Mouse (Mus musculus): Measurements from ENCODE around the gene Rnf19b. TPM values are rescaled to one million over a fixed set of nuclear protein-coding genes. Genes with fewer than 3 reads are reported as not detected.
A peak's percentile ranks its signal among the peaks of the same experiment; 100 is the strongest.

Gene Rnf19b
- polyA plus RNA-seq, 2 experiments from 2014 or later, result 10.2 to 17.1 TPM

GRCm38 (mm10) chr4:129034706-129035660 is 23.1 kb upstream of the Rnf19b start:
- peak; percentile 46 for ATAC-seq

- ATAC-seq, result no peak
Measured at GRCm38 (mm10) chr4:129035851-129036445, 22.1 kb upstream of the Rnf19b start.

- ATAC-seq, result peak; percentile 52
Measured at GRCm38 (mm10) chr4:129047721-129048421, 10.2 kb upstream of the Rnf19b start.

- ATAC-seq, result peak; percentile 33
Measured at GRCm38 (mm10) chr4:129048501-129049305, 9.4 kb upstream of the Rnf19b start.

DNA sequence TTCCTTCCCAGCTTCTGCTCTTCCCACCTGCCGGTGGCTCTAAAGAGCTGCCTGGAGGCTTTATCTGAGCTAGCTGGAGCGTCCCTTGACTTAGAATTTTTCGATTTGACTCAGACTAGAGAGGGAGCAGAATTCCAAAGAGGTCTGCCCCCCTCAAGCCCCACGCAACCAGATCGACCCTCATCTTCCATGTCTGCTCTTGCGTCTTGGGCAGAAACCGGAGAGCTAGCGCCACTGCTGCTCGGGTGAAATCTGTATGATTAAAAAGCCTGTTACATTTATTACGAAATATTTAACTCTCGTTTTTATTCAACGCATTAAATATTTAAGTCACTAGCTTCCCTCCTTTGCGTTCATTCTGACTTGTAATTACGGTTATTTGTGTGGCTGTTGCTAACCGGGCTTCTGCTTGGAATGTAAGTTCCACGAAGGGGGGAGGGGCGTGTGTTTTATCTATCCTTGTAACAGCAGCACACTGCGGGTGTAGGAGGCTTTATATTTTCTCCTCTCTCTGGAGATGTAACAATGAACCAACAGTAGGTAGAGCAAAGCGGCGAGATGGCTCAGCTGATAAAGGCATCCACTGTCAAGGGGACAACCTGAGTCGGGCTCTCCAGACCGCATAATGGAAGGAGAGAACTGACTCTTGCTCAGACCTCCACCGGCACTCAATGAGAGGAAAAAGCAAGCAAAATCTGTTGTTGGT is 8.6 kb upstream of the Rnf19b start:
- ATAC-seq, result peak; percentile 24

DNA sequence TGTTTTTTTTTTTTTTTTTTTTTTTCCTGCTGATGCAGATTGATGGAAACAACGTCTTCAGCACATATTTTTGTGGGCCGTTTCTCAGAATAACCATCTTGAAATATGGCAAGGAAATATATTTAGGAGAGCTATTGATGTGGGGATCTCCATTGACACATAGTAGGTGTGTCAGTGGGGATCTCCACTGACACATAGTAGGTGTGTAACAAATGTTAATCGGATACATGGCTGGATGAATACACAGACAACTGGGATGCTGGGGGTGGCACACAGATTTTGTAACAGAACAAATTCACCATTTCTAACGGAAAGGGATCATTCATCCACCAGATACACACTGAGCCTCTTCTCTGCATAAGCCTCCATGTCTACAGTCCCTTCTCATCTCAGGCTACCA is 7.7 kb upstream of the Rnf19b start:
- no peak for ATAC-seq

- no peak for ATAC-seq
Measured at GRCm38 (mm10) chr4:129050901-129051417, 7.1 kb upstream of the Rnf19b start.

DNA sequence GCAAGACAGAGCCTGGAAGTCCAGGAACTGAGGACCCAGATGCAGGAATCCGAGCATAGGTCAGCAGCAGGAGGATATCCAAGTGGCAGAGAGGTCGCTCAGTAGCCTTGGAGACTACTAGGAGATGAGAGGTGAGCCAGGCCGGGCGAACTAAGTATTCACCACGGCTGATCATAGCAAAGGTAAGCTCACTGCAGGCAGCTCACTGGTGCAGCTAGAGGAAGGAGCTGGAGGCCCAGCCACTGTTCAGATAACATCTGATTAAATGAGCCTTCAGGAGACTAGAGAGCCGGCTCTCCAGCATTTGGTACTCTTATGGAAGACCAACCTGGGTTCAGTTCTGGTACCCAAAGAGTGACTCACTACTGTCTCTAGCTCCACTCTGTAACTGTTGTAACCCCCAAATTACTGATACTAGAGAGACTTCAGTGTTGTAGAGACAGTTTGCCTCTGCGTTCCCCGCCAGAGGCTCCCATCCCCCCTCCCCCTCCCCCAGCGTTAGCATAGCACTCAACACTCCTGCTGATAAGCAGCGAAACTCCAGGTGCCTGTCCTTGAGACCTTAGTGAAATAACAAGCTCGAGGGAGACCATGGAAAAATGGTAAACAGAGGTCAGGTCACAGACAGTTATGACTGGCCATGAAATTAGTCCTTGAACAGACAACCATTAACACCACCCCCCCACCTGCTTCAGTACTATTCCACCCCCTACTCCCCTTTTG is 6.4 kb upstream of the Rnf19b start:
- ATAC-seq, result no peak

DNA sequence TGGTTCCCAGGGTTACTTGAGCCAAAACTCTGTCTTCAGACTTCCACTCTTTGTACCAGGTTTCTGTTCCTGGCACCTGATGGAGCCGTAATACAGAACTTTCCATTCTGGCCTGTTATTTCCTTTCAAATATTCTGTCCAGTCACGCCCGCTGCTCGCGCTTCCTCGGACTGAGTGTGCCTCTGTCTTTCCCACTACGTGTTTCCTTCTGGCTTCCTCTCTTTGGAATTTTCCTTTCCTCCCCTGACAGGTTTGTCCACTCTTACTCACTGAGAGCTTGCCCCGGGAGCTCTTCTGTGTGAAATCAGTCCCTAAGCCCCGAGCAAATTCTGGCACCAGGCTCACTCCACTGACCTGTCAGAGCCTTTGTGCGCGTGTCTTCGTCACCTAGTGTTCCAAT is 3.3 kb upstream of the Rnf19b start:
- ATAC-seq, result no peak

- ATAC-seq, result no peak
Measured at GRCm38 (mm10) chr4:129055562-129055961, 2.5 kb upstream of the Rnf19b start.

DNA sequence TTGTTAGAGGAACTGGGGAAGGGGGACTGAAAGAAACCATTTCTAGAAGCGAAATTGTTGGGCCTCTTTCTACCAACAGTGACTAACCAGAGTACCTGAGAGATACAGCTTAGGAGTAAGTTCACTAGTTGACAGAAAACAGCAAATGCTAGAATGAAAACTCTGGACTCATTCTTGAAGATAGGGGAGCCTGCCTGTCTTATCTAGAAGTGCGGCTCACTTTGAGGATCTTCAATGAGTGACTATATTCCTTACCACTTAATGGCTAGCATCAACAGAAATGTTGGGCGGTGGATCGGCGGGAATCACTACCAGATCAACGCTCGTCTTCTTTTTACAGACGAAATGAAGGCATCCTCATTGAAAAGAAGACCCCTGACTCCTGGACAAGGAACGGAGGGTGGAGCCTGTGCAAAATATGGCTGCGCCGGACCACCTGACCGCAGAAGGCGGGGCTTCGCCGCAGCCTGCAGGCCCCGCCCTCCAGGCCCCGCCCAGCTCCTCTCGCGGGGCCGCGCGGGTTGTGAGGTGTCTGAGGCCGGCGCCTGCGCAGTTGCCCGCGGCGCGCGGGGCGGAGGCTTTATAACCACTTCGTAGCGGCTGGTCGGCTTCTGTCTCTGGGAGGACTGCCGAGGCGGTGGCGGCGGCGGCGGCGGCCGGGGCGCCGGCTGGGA is 401 bp upstream of the Rnf19b start:
- peak; percentile 81 for ATAC-seq

DNA sequence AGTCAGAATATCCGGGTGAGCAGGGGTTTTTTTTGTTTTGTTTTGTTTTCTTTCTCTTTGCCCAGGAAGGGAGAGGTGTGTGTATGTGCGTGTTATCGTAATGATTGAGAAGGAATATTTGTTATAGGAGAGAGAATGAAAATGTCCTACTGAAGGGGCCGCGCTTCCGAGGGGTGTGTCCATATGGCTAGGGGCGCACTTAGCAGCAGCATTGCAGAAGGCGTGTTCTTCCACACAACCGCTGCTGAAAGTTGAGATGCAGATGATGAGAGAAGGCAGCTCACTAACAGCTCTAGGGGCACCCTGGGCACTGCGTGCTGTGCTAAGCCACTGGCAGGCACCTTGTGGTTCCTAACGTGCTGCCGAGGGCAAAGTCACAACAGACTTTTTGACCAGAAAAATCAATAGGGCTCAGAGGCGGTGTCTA is 1.1 kb downstream of the Rnf19b start:
- peak; percentile 42 for ATAC-seq

GRCm38 (mm10) chr4:129059922-129060321 is 1.9 kb downstream of the Rnf19b start:
- peak; percentile 50 for ATAC-seq

- no peak for ATAC-seq
Measured at GRCm38 (mm10) chr4:129061486-129061885, 3.4 kb downstream of the Rnf19b start.

- no peak for ATAC-seq
Measured at GRCm38 (mm10) chr4:129062281-129063075, 4.4 kb downstream of the Rnf19b start.

DNA sequence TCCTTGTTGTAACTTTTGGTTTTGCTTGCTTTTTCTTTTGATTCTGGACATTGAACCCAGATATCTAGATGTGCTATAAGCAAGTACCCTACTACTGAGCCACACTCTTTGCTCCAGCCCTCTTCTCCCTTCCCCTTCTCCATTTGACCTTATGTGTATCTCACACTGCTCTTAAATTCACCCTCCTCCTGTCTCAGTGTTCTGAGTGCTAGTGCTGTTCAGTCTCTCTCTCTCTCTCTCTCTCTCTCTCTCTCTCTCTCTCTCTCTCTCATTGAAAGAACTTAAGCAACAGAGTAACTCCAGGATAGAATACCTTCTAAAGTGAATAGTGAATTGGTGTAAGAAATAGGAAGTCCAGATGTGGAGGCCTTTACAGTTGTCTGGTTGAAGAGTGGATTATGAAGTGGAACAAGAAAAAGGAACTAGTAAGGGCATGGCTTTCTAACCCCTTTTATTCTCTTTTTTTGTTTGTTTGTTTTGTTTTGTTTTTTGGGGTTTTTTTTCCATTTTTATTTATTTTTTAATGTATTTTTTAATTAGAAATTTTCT is 7.7 kb downstream of the Rnf19b start:
- ATAC-seq, result no peak

- ATAC-seq, result peak; percentile 64
Measured at GRCm38 (mm10) chr4:129067638-129068415, 9.8 kb downstream of the Rnf19b start.

- peak; percentile 38 for ATAC-seq
Measured at GRCm38 (mm10) chr4:129068848-129069247, 10.8 kb downstream of the Rnf19b start.
